Mouse (Mus musculus) MEL (cell line): ENCODE measurements at regions not wholly inside any gene's neighbourhood (a gene's known extent, or its start where the extent isn't known, plus 50 kb on each side); places are given as distances from the start of the nearest gene placed in this dataset.

Experiments
- DNase-seq: peaks from one replicate; pipeline ENCODE4 v3.0.0; 2011; ENCODE audit warnings: low read depth, low spot score
- H3K27ac ChIP-seq: 2 replicates; pipeline ENCODE4 v1.5.1; 2012; ENCODE audit warnings: low read depth, mild to moderate bottlenecking, control low read depth, low read length, moderate library complexity; ENCODE audit not compliant: control insufficient read depth
- H3K27me3 ChIP-seq, 2 experiments: fragments of 150-350 bp in 1 of 2; sonication (generic) in 1 of 2; 2 replicates each; pipeline ENCODE4 v1.6.1; 2012; ENCODE audit warnings: low read length in 2 of 2, mild to moderate bottlenecking in 2 of 2, improper control_type of control experiment in 1 of 2, moderate library complexity in 1 of 2; ENCODE audit not compliant: insufficient read depth in 2 of 2, control insufficient read depth in 1 of 2
- H3K36me3 ChIP-seq, 2 experiments: 2 replicates each; pipeline ENCODE4 v1.6.1; 2012 to 2014; ENCODE audit warnings: low read length in 2 of 2, improper control_type of control experiment in 1 of 2, inconsistent platforms in 1 of 2, mild to moderate bottlenecking in 1 of 2; ENCODE audit not compliant: insufficient read depth in 2 of 2, control insufficient read depth in 1 of 2
- H3K4me1 ChIP-seq, 2 experiments: fragments of 150-350 bp in 1 of 2; sonication (generic) in 1 of 2; 2 replicates each; pipeline ENCODE4 v1.6.1; 2012; ENCODE audit warnings: low read length in 2 of 2, improper control_type of control experiment in 1 of 2, mild to moderate bottlenecking in 1 of 2; ENCODE audit not compliant: insufficient read depth in 2 of 2, control insufficient read depth in 1 of 2
- H3K4me3 ChIP-seq, 2 experiments: fragments of 150-350 bp in 1 of 2; sonication (generic) in 1 of 2; 2 replicates each; pipeline ENCODE4 v1.5.1; 2012; ENCODE audit warnings: low read depth in 2 of 2, low read length in 2 of 2, mild to moderate bottlenecking in 2 of 2, moderate library complexity in 2 of 2, control low read depth in 1 of 2, improper control_type of control experiment in 1 of 2; ENCODE audit not compliant: control insufficient read depth in 1 of 2, insufficient read depth in 1 of 2
- H3K79me2 ChIP-seq: 2 replicates; pipeline ENCODE4 v1.6.1; 2012; ENCODE audit warnings: mild to moderate bottlenecking, low read length, moderate library complexity; ENCODE audit not compliant: control insufficient read depth, poor library complexity, insufficient read depth
- H3K9ac ChIP-seq: 2 replicates; pipeline ENCODE4 v1.6.1; 2012; ENCODE audit warnings: low read depth, mild to moderate bottlenecking, control low read depth, low read length, moderate library complexity; ENCODE audit not compliant: control insufficient read depth, poor library complexity, severe bottlenecking
- H3K9me3 ChIP-seq: fragments of 150-350 bp; sonication (generic); replicated peaks from 2 replicates; pipeline ENCODE4 v1.6.1; 2012; ENCODE audit warnings: mild to moderate bottlenecking, low read length, improper control_type of control experiment, moderate library complexity; ENCODE audit not compliant: insufficient read depth
- BHLHE40 ChIP-seq: IDR thresholded peaks from 2 replicates; pipeline ENCODE4 v1.6.1; 2012; ENCODE audit warnings: low read depth, mild to moderate bottlenecking, inconsistent platforms, low read length, improper control_type of control experiment, borderline replicate concordance
- CHD1 ChIP-seq: IDR thresholded peaks from 2 replicates; pipeline ENCODE4 v1.6.1; 2012; ENCODE audit warnings: low read depth, mild to moderate bottlenecking, inconsistent platforms, low read length, improper control_type of control experiment
- E2F4 ChIP-seq: IDR thresholded peaks from 2 replicates; pipeline ENCODE4 v1.6.1; 2011; ENCODE audit warnings: low read depth, low read length, improper control_type of control experiment, borderline replicate concordance
- EP300 ChIP-seq, 2 experiments: IDR thresholded peaks; 2 replicates each; pipeline ENCODE4 v1.6.1; 2011; ENCODE audit warnings: improper control_type of control experiment in 2 of 2, low read length in 2 of 2, low read depth in 1 of 2, mild to moderate bottlenecking in 1 of 2
- ETS1 ChIP-seq: IDR thresholded peaks from 2 replicates; pipeline ENCODE4 v1.6.1; 2012; ENCODE audit warnings: low read depth, mild to moderate bottlenecking, inconsistent platforms, low read length, improper control_type of control experiment, moderate library complexity
- GABPA ChIP-seq: IDR thresholded peaks from 2 replicates; pipeline ENCODE4 v1.6.1; 2012; ENCODE audit warnings: low read depth, mild to moderate bottlenecking, inconsistent platforms, low read length, improper control_type of control experiment, moderate library complexity
- HCFC1 ChIP-seq: IDR thresholded peaks from 2 replicates; pipeline ENCODE4 v1.6.1; 2012; ENCODE audit warnings: low read depth, mild to moderate bottlenecking, inconsistent platforms, low read length, improper control_type of control experiment, moderate library complexity
- JUND ChIP-seq: IDR thresholded peaks from 2 replicates; pipeline ENCODE4 v1.6.1; 2011; ENCODE audit warnings: low read depth, mild to moderate bottlenecking, improper control_type of control experiment, low read length
- MAFK ChIP-seq: IDR thresholded peaks from 2 replicates; pipeline ENCODE4 v1.6.1; 2011; ENCODE audit warnings: low read depth, mild to moderate bottlenecking, low read length, improper control_type of control experiment, borderline replicate concordance
- MAX ChIP-seq: IDR thresholded peaks from 2 replicates; pipeline ENCODE4 v1.6.1; 2011; ENCODE audit warnings: low read length, improper control_type of control experiment
- MEF2A ChIP-seq: IDR thresholded peaks from 2 replicates; pipeline ENCODE4 v1.6.1; 2014; ENCODE audit warnings: low read depth, mild to moderate bottlenecking, inconsistent platforms, low read length, improper control_type of control experiment; ENCODE audit not compliant: poor library complexity, insufficient replicate concordance, severe bottlenecking; ENCODE audit errors: extremely low read depth
- MXI1 ChIP-seq: IDR thresholded peaks from 2 replicates; pipeline ENCODE4 v1.6.1; 2011; ENCODE audit warnings: mild to moderate bottlenecking, low read depth, low read length, improper control_type of control experiment
- MYB ChIP-seq: IDR thresholded peaks from 2 replicates; pipeline ENCODE4 v1.6.1; 2011; ENCODE audit warnings: mild to moderate bottlenecking, low read depth, low read length, improper control_type of control experiment
- MYC ChIP-seq: IDR thresholded peaks from 2 replicates; pipeline ENCODE4 v1.6.1; 2011; ENCODE audit warnings: low read depth, mild to moderate bottlenecking, low read length, improper control_type of control experiment, moderate library complexity
- NELFE ChIP-seq: IDR thresholded peaks from 2 replicates; pipeline ENCODE4 v1.6.1; 2011; ENCODE audit warnings: low read depth, low read length, improper control_type of control experiment
- POLR2A ChIP-seq, 2 experiments: IDR thresholded peaks; 2 replicates each; pipeline ENCODE4 v1.6.1; 2011 to 2012; ENCODE audit warnings: low read length in 2 of 2, mild to moderate bottlenecking in 2 of 2, control low read depth in 1 of 2, improper control_type of control experiment in 1 of 2, low read depth in 1 of 2, moderate library complexity in 1 of 2; ENCODE audit not compliant: control insufficient read depth in 1 of 2, insufficient read depth in 1 of 2, poor library complexity in 1 of 2
- TAL1 ChIP-seq: IDR thresholded peaks from 2 replicates; pipeline ENCODE4 v1.6.1; 2012; ENCODE audit warnings: mild to moderate bottlenecking, inconsistent platforms, low read length, moderate library complexity, mixed read lengths
- TCF12 ChIP-seq: IDR thresholded peaks from 2 replicates; pipeline ENCODE4 v1.6.1; 2014; ENCODE audit warnings: low read depth, mild to moderate bottlenecking, inconsistent platforms, low read length, improper control_type of control experiment, moderate library complexity
- UBTF ChIP-seq: IDR thresholded peaks from 2 replicates; pipeline ENCODE4 v1.6.1; 2012; ENCODE audit warnings: low read depth, mild to moderate bottlenecking, inconsistent platforms, low read length, improper control_type of control experiment, moderate library complexity, borderline replicate concordance; ENCODE audit not compliant: insufficient read depth
- USF1 ChIP-seq: IDR thresholded peaks from 2 replicates; pipeline ENCODE4 v1.6.1; 2014; ENCODE audit warnings: low read depth, mild to moderate bottlenecking, inconsistent platforms, low read length, improper control_type of control experiment, moderate library complexity
- USF2 ChIP-seq, 2 experiments: IDR thresholded peaks; 2 replicates each; pipeline ENCODE4 v1.6.1; 2011 to 2012; ENCODE audit warnings: improper control_type of control experiment in 2 of 2, low read length in 2 of 2, borderline replicate concordance in 1 of 2, inconsistent platforms in 1 of 2, low read depth in 1 of 2, mild to moderate bottlenecking in 1 of 2; ENCODE audit not compliant: insufficient read depth in 1 of 2
- ZC3H11A ChIP-seq: IDR thresholded peaks from 2 replicates; pipeline ENCODE4 v1.6.1; 2012; ENCODE audit warnings: low read depth, mild to moderate bottlenecking, inconsistent platforms, low read length, improper control_type of control experiment
- ZKSCAN1 ChIP-seq: IDR thresholded peaks from 2 replicates; pipeline ENCODE4 v1.6.1; 2012; ENCODE audit warnings: low read depth, mild to moderate bottlenecking, inconsistent platforms, low read length, improper control_type of control experiment, moderate library complexity

DNA sequence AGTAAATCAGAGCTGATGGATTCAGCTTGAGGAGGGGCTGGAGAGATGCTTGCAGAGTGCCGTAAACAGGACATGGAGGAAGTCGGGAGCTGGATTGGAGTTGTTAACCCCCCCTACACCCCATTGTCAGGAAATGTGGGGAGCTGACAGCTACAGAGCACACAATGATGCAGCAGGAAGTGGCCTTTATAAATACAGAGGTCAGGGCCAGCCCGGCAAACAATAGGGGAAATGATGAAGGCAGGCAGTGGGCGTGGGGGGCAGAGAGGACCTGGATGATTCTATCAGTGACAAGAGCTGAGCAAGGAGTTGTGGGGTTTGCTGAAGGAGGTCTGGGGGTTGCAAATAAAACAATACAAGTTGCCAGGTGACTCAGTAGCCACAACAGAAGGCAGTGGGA lies 265.3 kb downstream of the Ets1 start:
- DNase-seq, result no peak
- no peak overlapping the region for H3K4me3 ChIP-seq

DNA sequence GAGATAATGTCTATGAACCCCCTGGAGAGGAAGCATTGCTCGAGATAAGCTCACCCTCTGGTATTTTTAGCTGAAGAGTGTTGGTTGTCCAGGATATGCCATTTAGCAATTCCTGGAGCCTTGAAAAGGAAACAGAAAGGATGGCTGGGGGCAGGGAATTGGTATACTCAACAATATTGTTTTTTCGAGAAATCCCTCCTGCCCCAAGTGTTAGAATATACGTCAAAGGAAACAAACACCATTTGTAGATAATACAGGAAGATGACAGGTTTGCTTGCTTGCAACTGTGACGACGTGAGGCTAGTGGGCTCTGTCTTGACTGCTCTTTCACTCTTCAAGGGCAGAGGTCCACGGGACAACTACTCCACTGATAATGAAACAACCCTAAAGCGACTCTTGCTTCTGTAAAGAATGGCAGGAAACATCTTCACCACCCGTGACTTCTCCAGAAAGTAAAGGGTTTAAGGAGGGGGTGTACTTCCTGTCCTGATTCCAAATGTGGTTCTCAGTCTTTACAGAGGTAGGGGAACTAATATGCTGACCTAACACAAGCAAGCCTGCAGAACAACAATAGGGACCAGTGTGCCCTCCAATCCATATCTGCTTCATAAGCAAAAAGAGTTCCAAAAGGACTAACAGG lies 270.3 kb downstream of the Ets1 start:
- DNase-seq, result no peak

More for the DNA sequence above, 265.3 kb downstream of the Ets1 start:
- H3K36me3 ChIP-seq, result no peaks in the 10 kb centered on the region
- no peak overlapping the region for H3K27ac ChIP-seq
- TF ChIP-seq USF1 (no peak), TAL1 (no peak), E2F4 (no peak), USF2 (IDR thresholded peaks at IDR 0.05; ENCODE audit: borderline replicate concordance in 1 of 2, insufficient read depth in 1 of 2, low read depth in 1 of 2, low read length in 2 of 2) (no peak), ZC3H11A (no peak)
- no peaks in the 10 kb centered on the region for H3K9me3 ChIP-seq
- H3K27me3 ChIP-seq, result no peaks in the 10 kb centered on the region
- no peaks in the 10 kb centered on the region for H3K4me1 ChIP-seq
- no peak overlapping the region for H3K9ac ChIP-seq
- H3K79me2 ChIP-seq, result no peaks in the 10 kb centered on the region

DNA sequence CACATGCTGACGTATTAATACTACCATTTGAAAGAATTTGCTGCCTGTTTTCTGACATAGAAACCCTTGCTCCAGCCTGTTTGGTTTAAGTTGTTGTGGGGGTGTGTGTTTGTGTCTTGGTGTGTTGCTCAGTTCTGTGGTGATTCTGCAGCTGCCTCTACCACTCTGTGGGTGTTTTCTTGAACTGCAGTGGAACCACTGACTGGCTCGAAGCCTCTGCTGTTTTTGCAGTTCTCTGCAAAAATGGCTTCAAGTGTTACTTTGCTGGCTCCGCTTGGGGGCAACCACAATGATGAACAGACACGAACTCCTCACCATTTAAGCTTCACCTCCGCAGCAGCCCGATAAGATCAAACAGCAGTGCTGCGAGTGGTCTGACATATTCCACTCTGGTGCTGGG lies 274.6 kb downstream of the Ets1 start:
- no peak for DNase-seq

More for the DNA sequence above, 270.3 kb downstream of the Ets1 start:
- no peak overlapping the region for H3K4me3 ChIP-seq
- H3K79me2 ChIP-seq, result no peaks in the 10 kb centered on the region
- H3K9ac ChIP-seq, result no peak overlapping the region
- no peak overlapping the region for H3K27ac ChIP-seq
- no peaks in the 10 kb centered on the region for H3K9me3 ChIP-seq
- H3K27me3 ChIP-seq, result no peaks in the 10 kb centered on the region
- H3K36me3 ChIP-seq, result no peaks in the 10 kb centered on the region
- H3K4me1 ChIP-seq, result no peaks in the 10 kb centered on the region
- TF ChIP-seq MXI1, result no peak
- TF ChIP-seq BHLHE40, result no peak
- TF ChIP-seq GABPA, result no peak
- no peak for TF ChIP-seq TAL1
- TF ChIP-seq JUND, result no peak
- no peak for TF ChIP-seq UBTF
- no peak for TF ChIP-seq USF1
- TF ChIP-seq POLR2A (IDR thresholded peaks at IDR 0.05; ENCODE audit: control insufficient read depth in 1 of 2, insufficient read depth in 1 of 2, low read depth in 1 of 2, low read length in 2 of 2, poor library complexity in 1 of 2), result no peak

More for the DNA sequence above, 274.6 kb downstream of the Ets1 start:
- Histone ChIP-seq H3K9ac (no peak overlapping the region), H3K36me3 (no peaks in the 10 kb centered on the region), H3K9me3 (no peaks in the 10 kb centered on the region), H3K79me2 (no peaks in the 10 kb centered on the region), H3K4me3 (no peak overlapping the region), H3K27me3 (no peaks in the 10 kb centered on the region)
- no peak for TF ChIP-seq HCFC1
- no peak for TF ChIP-seq MEF2A
- TF ChIP-seq MAX, result no peak
- TF ChIP-seq CHD1, result no peak
- TF ChIP-seq NELFE, result no peak
- no peak for TF ChIP-seq TCF12
- no peak for TF ChIP-seq E2F4
- TF ChIP-seq ETS1, result no peak
- no peak for TF ChIP-seq MYC
- TF ChIP-seq POLR2A (IDR thresholded peaks at IDR 0.05; ENCODE audit: control insufficient read depth in 1 of 2, insufficient read depth in 1 of 2, low read depth in 1 of 2, low read length in 2 of 2, poor library complexity in 1 of 2), result no peak
- no peak for TF ChIP-seq MXI1
- no peak for TF ChIP-seq EP300 (IDR thresholded peaks at IDR 0.05; ENCODE audit: low read depth in 1 of 2, low read length in 2 of 2)
- no peak for TF ChIP-seq JUND
- no peak for TF ChIP-seq ZKSCAN1
- TF ChIP-seq MAFK, result no peak
- TF ChIP-seq USF1, result no peak
- TF ChIP-seq MYB, result no peak
- TF ChIP-seq ZC3H11A, result no peak
- TF ChIP-seq, all 39 proteins: peak for 0
- no peak overlapping the region for H3K27ac ChIP-seq
- H3K4me1 ChIP-seq, result no peaks in the 10 kb centered on the region
